Mouse (Mus musculus) forebrain, embryonic 11.5 days (tissue): Measurements from ENCODE around the gene Higd1a. TPM values are rescaled to one million over a fixed set of nuclear protein-coding genes. Genes with fewer than 3 reads are reported as not detected.

Source experiments
- ATAC-seq: fragments of 200-750 bp; cut with Nextera tagmentation; replicated peaks from 2 replicates; pipeline ENCODE4 v1.8.0; 2017; ENCODE audit warnings: moderate TSS enrichment; ENCODE audit not compliant: low FRiP score
- DNase-seq: peaks from one replicate; pipeline ENCODE4 v3.0.0-alpha.2; 2017; ENCODE audit warnings: low spot score
- H3K27ac ChIP-seq: fragments of 300-500 bp; sonication (generic); 2 replicates; pipeline ENCODE4 v1.5.1; 2014; ENCODE audit warnings: low read depth, low read length
- H3K27me3 ChIP-seq: fragments of 300-500 bp; sonication (generic); 2 replicates; pipeline ENCODE4 v1.6.1; 2014; ENCODE audit warnings: mild to moderate bottlenecking, low read length, mixed read lengths; ENCODE audit not compliant: control insufficient read depth, insufficient read depth
- H3K36me3 ChIP-seq: fragments of 300-500 bp; sonication (generic); 2 replicates; pipeline ENCODE4 v1.6.1; 2014; ENCODE audit warnings: mild to moderate bottlenecking, low read length, moderate library complexity, mixed read lengths; ENCODE audit not compliant: control insufficient read depth, insufficient read depth
- H3K4me1 ChIP-seq: fragments of 300-500 bp; sonication (generic); replicated peaks from 2 replicates; pipeline ENCODE4 v1.6.1; 2014; ENCODE audit warnings: low read length, mixed read lengths; ENCODE audit not compliant: control insufficient read depth, insufficient read depth
- H3K4me2 ChIP-seq: fragments of 300-500 bp; sonication (generic); 2 replicates; pipeline ENCODE4 v1.6.1; 2014; ENCODE audit warnings: low read depth, mild to moderate bottlenecking, low read length, moderate library complexity, mixed read lengths; ENCODE audit not compliant: severe bottlenecking
- H3K4me3 ChIP-seq: fragments of 300-500 bp; sonication (generic); 2 replicates; pipeline ENCODE4 v1.5.1; 2014; ENCODE audit warnings: low read depth, low read length
- H3K9ac ChIP-seq: fragments of 300-500 bp; sonication (generic); 2 replicates; pipeline ENCODE4 v1.6.1; 2014; ENCODE audit warnings: low read length
- H3K9me3 ChIP-seq: fragments of 300-500 bp; sonication (generic); 2 replicates; pipeline ENCODE4 v1.6.1; 2016; ENCODE audit warnings: low read length, mixed read lengths; ENCODE audit not compliant: control insufficient read depth
- whole genome bisulfite sequencing: fragments of 180-500 bp; shearing (Covaris S2); extraction: QIAGEN DNeasy Blood & Tissue Kit; methylation state at CpG from one replicate; pipeline ENCODE4 v1.1.7; 2014; 5-methylcytosine and 5-hydroxymethylcytosine counted together
- polyA plus RNA-seq: library from polyadenylated mRNA; unstranded; fragments of >200 nt; fragmentation: Nextera tagmentation; extraction: Ambion mirVana; gene quantifications from 2 replicates; pipeline ENCODE4 v1.2.1, GENCODE M21; 2014

Higd1a gene
- polyA plus RNA-seq, 1 experiment from 2014 or later: 184 TPM

- H3K4me3 ChIP-seq: no peak overlapping the region
- H3K9ac ChIP-seq: no peak overlapping the region
- H3K9me3 ChIP-seq: no peaks in the 10 kb centered on the region
- no peaks in the 10 kb centered on the region for H3K4me1 ChIP-seq
- no peak overlapping the region for H3K27ac ChIP-seq
- H3K27me3 ChIP-seq: no peaks in the 10 kb centered on the region
- DNase-seq (no peak), ATAC-seq (no peak)
- 84% methylated on average over 5 of the region's 5 CpGs for WGBS
- no peaks in the 10 kb centered on the region for H3K36me3 ChIP-seq
- H3K4me2 ChIP-seq: no peak overlapping the region
These were observed 42.2 kb upstream of the Higd1a start for GRCm38 (mm10) chr9:121900282-121900855.

- no peak overlapping the region for H3K4me2 ChIP-seq
- no peak for DNase-seq
- no peak overlapping the region for H3K4me3 ChIP-seq
- H3K4me1 ChIP-seq: no peaks in the 10 kb centered on the region
- no peak for ATAC-seq
- H3K9me3 ChIP-seq: no peaks in the 10 kb centered on the region
- H3K36me3 ChIP-seq: no peaks in the 10 kb centered on the region
- no peak overlapping the region for H3K9ac ChIP-seq
- no peak overlapping the region for H3K27ac ChIP-seq
- H3K27me3 ChIP-seq: no peaks in the 10 kb centered on the region
- 75% methylated on average over 6 of the region's 6 CpGs for WGBS
These were observed 41.1 kb upstream of the Higd1a start for GRCm38 (mm10) chr9:121899306-121899705.

- 81% methylated on average over 9 of the region's 9 CpGs for WGBS
- ATAC-seq (no peak), DNase-seq (no peak)
- Histone ChIP-seq H3K4me2 (no peak within 1 kb of the TSS), H3K36me3 (no peaks in the 10 kb centered on the region), H3K4me1 (no peaks in the 10 kb centered on the region), H3K9me3 (no peaks in the 10 kb centered on the region), H3K4me3 (no peak within 1 kb of the TSS), H3K27me3 (no peaks in the 10 kb centered on the region), H3K27ac (no peak within 1 kb of the TSS), H3K9ac (no peak within 1 kb of the TSS)
These were observed 40.1 kb upstream of the Higd1a start, which contains the start of gene Ackr2 for GRCm38 (mm10) chr9:121898245-121898644. Ackr2 (plus strand) TSS chr9:121898355.

- Histone ChIP-seq H3K27ac (no peak overlapping the region), H3K4me2 (no peak overlapping the region), H3K36me3 (no peaks in the 10 kb centered on the region), H3K27me3 (no peaks in the 10 kb centered on the region), H3K9me3 (no peaks in the 10 kb centered on the region), H3K9ac (no peak overlapping the region), H3K4me3 (no peak overlapping the region), H3K4me1 (no peaks in the 10 kb centered on the region)
- WGBS: 94% methylated on average over 4 of the region's 4 CpGs
- ATAC-seq (no peak), DNase-seq (no peak)
These were observed 38.7 kb upstream of the Higd1a start for GRCm38 (mm10) chr9:121896820-121897219.

GRCm38 (mm10) chr9:121895392-121895993, 37.3 kb upstream of the Higd1a start:
- DNase-seq (no peak), ATAC-seq (no peak)
- no peak overlapping the region for H3K9ac ChIP-seq
- H3K9me3 ChIP-seq: no peaks in the 10 kb centered on the region
- H3K4me2 ChIP-seq: no peak overlapping the region
- 86% methylated on average over 7 of the region's 7 CpGs for WGBS
- H3K27ac ChIP-seq: no peak overlapping the region
- H3K27me3 ChIP-seq: no peaks in the 10 kb centered on the region
- no peaks in the 10 kb centered on the region for H3K4me1 ChIP-seq
- no peaks in the 10 kb centered on the region for H3K36me3 ChIP-seq
- H3K4me3 ChIP-seq: no peak overlapping the region

GRCm38 (mm10) chr9:121894447-121894846, 36.3 kb upstream of the Higd1a start:
- no peak overlapping the region for H3K9ac ChIP-seq
- no peak overlapping the region for H3K4me3 ChIP-seq
- DNase-seq (no peak), ATAC-seq (no peak)
- H3K4me1 ChIP-seq: no peaks in the 10 kb centered on the region
- 81% methylated on average over 7 of the region's 7 CpGs for WGBS
- H3K27me3 ChIP-seq: no peaks in the 10 kb centered on the region
- H3K4me2 ChIP-seq: no peak overlapping the region
- H3K9me3 ChIP-seq: no peaks in the 10 kb centered on the region
- no peak overlapping the region for H3K27ac ChIP-seq
- H3K36me3 ChIP-seq: no peaks in the 10 kb centered on the region

GRCm38 (mm10) chr9:121892057-121892687, 34.0 kb upstream of the Higd1a start:
- DNase-seq (no peak), ATAC-seq (no peak)
- no peak overlapping the region for H3K27ac ChIP-seq
- no peak overlapping the region for H3K4me2 ChIP-seq
- no peaks in the 10 kb centered on the region for H3K4me1 ChIP-seq
- H3K27me3 ChIP-seq: no peaks in the 10 kb centered on the region
- H3K4me3 ChIP-seq: no peak overlapping the region
- no peaks in the 10 kb centered on the region for H3K36me3 ChIP-seq
- no peaks in the 10 kb centered on the region for H3K9me3 ChIP-seq
- WGBS: 90% methylated on average over 12 of the region's 12 CpGs
- no peak overlapping the region for H3K9ac ChIP-seq

- Histone ChIP-seq H3K36me3 (no peaks in the 10 kb centered on the region), H3K27ac (no peak overlapping the region), H3K9ac (no peak overlapping the region), H3K9me3 (no peaks in the 10 kb centered on the region), H3K4me3 (no peak overlapping the region), H3K4me1 (no peaks in the 10 kb centered on the region), H3K27me3 (no peaks in the 10 kb centered on the region), H3K4me2 (no peak overlapping the region)
- WGBS: 91% methylated on average over 9 of the region's 9 CpGs
- ATAC-seq: no peak
- no peak for DNase-seq
These were observed 33.1 kb upstream of the Higd1a start for GRCm38 (mm10) chr9:121891301-121891700.
